Mouse (Mus musculus) adrenal gland (tissue): ENCODE data around the gene Snx25.

ENCODE experiments used
- intact Hi-C: fragments of 180-260 bp; cut with DNase I; formaldehyde crosslinking; loops from one replicate; pipeline ENCODE4 v1.15.1; 2025

Snx25 gene

GRCm38 (mm10) chr8:46022203-46022602 is 129.8 kb downstream of the Snx25 start:
- intact Hi-C loops: no loop called here

- intact Hi-C loops: no loop called here
Observed at GRCm38 (mm10) chr8:46010746-46011680, 140.9 kb downstream of the Snx25 start.

- intact Hi-C loops: no loop called here
Observed at GRCm38 (mm10) chr8:46010306-46010705, 141.7 kb downstream of the Snx25 start.

GRCm38 (mm10) chr8:46007050-46007672 is 144.8 kb downstream of the Snx25 start:
- intact Hi-C loops: no loop called here

GRCm38 (mm10) chr8:46005596-46005995 is 146.4 kb downstream of the Snx25 start, which contains the start of gene Ankrd37:
Ankrd37 (minus strand) TSS chr8:46005707.
- intact Hi-C loops: no loop called here

- intact Hi-C loops: no loop called here
Observed at GRCm38 (mm10) chr8:45999784-46000705, 151.9 kb downstream of the Snx25 start.

GRCm38 (mm10) chr8:45999138-45999783 is 152.7 kb downstream of the Snx25 start, which contains the start of gene Lrp2bp:
Lrp2bp (plus strand) TSS chr8:45999303.
- intact Hi-C loops: no loop called here

GRCm38 (mm10) chr8:45998228-45998627 is 153.7 kb downstream of the Snx25 start:
- intact Hi-C loops: no loop called here

GRCm38 (mm10) chr8:45995576-45995975 is 156.4 kb downstream of the Snx25 start:
- intact Hi-C loops: no loop called here

- intact Hi-C loops: no loop called here
Observed at GRCm38 (mm10) chr8:45994111-45994510, 157.8 kb downstream of the Snx25 start.

GRCm38 (mm10) chr8:45990631-45991310 is 161.2 kb downstream of the Snx25 start:
- intact Hi-C loops: no loop called here

GRCm38 (mm10) chr8:45988189-45988588 is 163.8 kb downstream of the Snx25 start:
- intact Hi-C loops: no loop called here

- intact Hi-C loops: no loop called here
Observed at GRCm38 (mm10) chr8:45986665-45987064, 165.3 kb downstream of the Snx25 start.
